Mouse (Mus musculus) lung, adult 2 months (tissue): ENCODE measurements around the gene Ddx54.

Source experiments
- CTCF ChIP-seq: fragments of 200-500 bp; IDR thresholded peaks from 2 replicates; pipeline ENCODE4 v1.5.1; 2011; ENCODE audit warnings: mild to moderate bottlenecking, low read length, control low read depth; ENCODE audit not compliant: insufficient read depth
- POLR2A ChIP-seq: fragments of 200-500 bp; IDR thresholded peaks from 2 replicates; pipeline ENCODE4 v1.6.1; 2011; ENCODE audit warnings: low read depth, mild to moderate bottlenecking, control low read depth, low read length, borderline replicate concordance; ENCODE audit errors: extremely low read depth

- no peak for TF ChIP-seq CTCF
- no peak for TF ChIP-seq POLR2A
Measured at GRCm38 (mm10) chr5:120631128-120631527, 18.6 kb downstream of the Ddx54 start.
